Mouse (Mus musculus): ENCODE results near the gene Eps8. TPM values are rescaled to one million over a fixed set of nuclear protein-coding genes. Genes with fewer than 3 reads are reported as not detected.
"Not testable (repeated sequence)": the region's sequence is repeated elsewhere in the genome, so short reads cannot be mapped to it uniquely, and the experiment has no call there.

Eps8 gene
- polyA plus RNA-seq, 1 experiment from 2014 or later: 17.8 TPM

GRCm38 (mm10) chr6:137495233-137495632 is 159.4 kb downstream of the Eps8 start:
- no peak overlapping the region for H3K27ac ChIP-seq (replicated peaks)
- H3K4me2 ChIP-seq: no peak overlapping the region
- H3K9me3 ChIP-seq: no peaks in the 10 kb centered on the region
- WGBS: 69% methylated on average over 6 of the region's 6 CpGs
- H3K36me3 ChIP-seq: peaks cover 16% of the 10 kb centered on the region
- H3K4me3 ChIP-seq: no peak overlapping the region
- peaks cover 7% of the 10 kb centered on the region; the same call in 1 of the 2 replicates for H3K4me1 ChIP-seq
- H3K27me3 ChIP-seq (replicated peaks): no peaks in the 10 kb centered on the region
- no peak for ATAC-seq (ENCODE audit: extremely low read depth, insufficient number of reproducible peaks, low FRiP score, low TSS enrichment)
- H3K9ac ChIP-seq: no peak overlapping the region

- Histone ChIP-seq H3K4me1 (peaks cover 7% of the 10 kb centered on the region; the same call in 1 of the 2 replicates), H3K36me3 (peaks cover 13% of the 10 kb centered on the region), H3K27ac (replicated peaks) (no peak overlapping the region), H3K9ac (no peak overlapping the region), H3K4me2 (no peak overlapping the region), H3K9me3 (no peaks in the 10 kb centered on the region), H3K4me3 (no peak overlapping the region), H3K27me3 (replicated peaks) (no peaks in the 10 kb centered on the region)
- 71% methylated on average over 1 of the region's 1 CpGs for WGBS
- ATAC-seq (ENCODE audit: extremely low read depth, insufficient number of reproducible peaks, low FRiP score, low TSS enrichment): no peak
These were observed 159.9 kb downstream of the Eps8 start for GRCm38 (mm10) chr6:137494801-137495200.

DNA sequence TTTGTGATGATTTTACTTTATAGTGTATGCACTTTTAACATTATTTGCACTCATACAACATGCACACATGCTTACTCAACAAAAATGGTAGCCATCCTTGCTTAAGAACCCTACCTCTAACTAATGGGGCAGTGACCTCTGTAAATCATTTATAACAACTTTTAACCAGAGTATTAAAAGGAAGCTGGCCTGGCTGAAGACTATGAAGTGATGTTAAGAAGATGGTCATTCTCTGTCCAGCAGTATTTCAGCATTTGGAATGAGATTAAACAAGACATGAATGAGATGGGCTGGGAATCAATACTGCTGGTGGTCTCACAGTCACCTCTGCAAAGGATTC is 160.6 kb downstream of the Eps8 start:
- ATAC-seq (ENCODE audit: extremely low read depth, insufficient number of reproducible peaks, low FRiP score, low TSS enrichment): no peak
- Histone ChIP-seq H3K36me3 (peaks cover 11% of the 10 kb centered on the region), H3K9me3 (no peaks in the 10 kb centered on the region)

GRCm38 (mm10) chr6:137493211-137494135 is 161.2 kb downstream of the Eps8 start:
- no peak for ATAC-seq (ENCODE audit: extremely low read depth, insufficient number of reproducible peaks, low FRiP score, low TSS enrichment)
- no peak overlapping the region for H3K4me2 ChIP-seq
- 85% methylated on average over 17 of the region's 17 CpGs for WGBS

More for the DNA sequence above, 160.6 kb downstream of the Eps8 start:
- H3K27me3 ChIP-seq (replicated peaks): no peaks in the 10 kb centered on the region
- no peak overlapping the region for H3K4me3 ChIP-seq
- peaks cover 7% of the 10 kb centered on the region; the same call in 1 of the 2 replicates for H3K4me1 ChIP-seq
- H3K4me2 ChIP-seq: no peak overlapping the region
- H3K9ac ChIP-seq: no peak overlapping the region
- H3K27ac ChIP-seq (replicated peaks): no peak overlapping the region

GRCm38 (mm10) chr6:137492582-137492981 is 162.1 kb downstream of the Eps8 start:
- Histone ChIP-seq H3K4me1 (peaks cover 2% of the 10 kb centered on the region; the same call in 1 of the 2 replicates), H3K9ac (no peak overlapping the region), H3K9me3 (no peaks in the 10 kb centered on the region), H3K27me3 (replicated peaks) (no peaks in the 10 kb centered on the region), H3K27ac (replicated peaks) (no peak overlapping the region), H3K4me3 (no peak overlapping the region), H3K4me2 (no peak overlapping the region), H3K36me3 (peaks cover 11% of the 10 kb centered on the region; the same call in 1 of the 2 replicates)
- WGBS: 80% methylated on average over 4 of the region's 4 CpGs
- no peak for ATAC-seq (ENCODE audit: extremely low read depth, insufficient number of reproducible peaks, low FRiP score, low TSS enrichment)

More at GRCm38 (mm10) chr6:137493211-137494135, 161.2 kb downstream of the Eps8 start:
- H3K9me3 ChIP-seq: no peaks in the 10 kb centered on the region
- no peak overlapping the region for H3K27ac ChIP-seq (replicated peaks)
- H3K27me3 ChIP-seq (replicated peaks): no peaks in the 10 kb centered on the region
- H3K4me3 ChIP-seq: no peak overlapping the region
- H3K9ac ChIP-seq: no peak overlapping the region
- peaks cover 11% of the 10 kb centered on the region; the same call in 1 of the 2 replicates for H3K36me3 ChIP-seq
- H3K4me1 ChIP-seq: peaks cover 7% of the 10 kb centered on the region; the same call in 1 of the 2 replicates

DNA sequence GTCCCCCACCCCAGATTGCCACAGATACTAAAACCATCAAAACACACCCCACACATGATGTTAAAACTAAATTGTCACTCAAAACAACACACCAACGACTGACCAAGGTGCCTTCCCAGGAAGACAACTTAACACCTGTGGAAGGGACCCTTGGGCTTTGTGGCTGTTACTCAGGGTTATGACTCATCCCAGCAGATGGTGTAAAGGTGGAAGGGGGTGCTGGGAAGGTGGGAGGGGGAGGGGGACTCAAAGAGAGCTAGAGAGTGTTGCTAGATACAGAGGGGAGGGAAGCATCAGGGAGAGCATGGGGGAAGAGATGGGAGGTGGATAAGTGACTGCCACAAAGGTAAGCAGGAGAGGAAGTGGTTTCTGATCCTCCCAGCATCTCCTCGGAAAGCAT is 163.0 kb downstream of the Eps8 start:
- no peak overlapping the region for H3K9ac ChIP-seq
- H3K27me3 ChIP-seq (replicated peaks): no peaks in the 10 kb centered on the region
- no peak overlapping the region for H3K27ac ChIP-seq (replicated peaks)
- 35% methylated on average over 2 of the region's 2 CpGs for WGBS
- H3K4me2 ChIP-seq: no peak overlapping the region
- ATAC-seq (ENCODE audit: extremely low read depth, insufficient number of reproducible peaks, low FRiP score, low TSS enrichment): no peak
- peaks cover 4% of the 10 kb centered on the region for H3K4me1 ChIP-seq
- H3K9me3 ChIP-seq: no peaks in the 10 kb centered on the region
- no peak overlapping the region for H3K4me3 ChIP-seq
- peaks cover 6% of the 10 kb centered on the region; the same call in 1 of the 2 replicates for H3K36me3 ChIP-seq

DNA sequence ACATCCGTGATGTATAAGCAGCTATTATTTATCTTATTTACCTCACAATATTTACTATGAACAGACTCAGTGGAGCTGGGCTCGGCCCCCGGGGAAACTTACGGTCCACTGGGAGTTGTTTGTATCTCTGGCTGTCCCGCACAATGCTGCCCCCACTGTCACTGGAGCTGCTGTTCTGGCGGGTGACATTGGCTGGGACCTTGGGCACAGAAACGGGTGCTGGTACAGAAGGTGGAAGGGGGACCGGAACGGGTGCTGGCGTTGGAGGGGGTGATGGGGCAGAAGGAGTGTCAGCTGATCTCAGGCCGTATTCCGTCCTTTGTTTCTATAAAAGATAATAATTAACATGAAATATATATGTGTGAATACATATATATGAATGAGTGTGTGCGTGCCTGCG is 164.6 kb downstream of the Eps8 start:
- Histone ChIP-seq H3K4me2 (no peak overlapping the region), H3K27me3 (replicated peaks) (no peaks in the 10 kb centered on the region), H3K27ac (replicated peaks) (no peak overlapping the region), H3K36me3 (0 out of 2 replicates have a peak, but pooled peaks cover 2% of the 10 kb centered on the region), H3K9ac (no peak overlapping the region), H3K9me3 (no peaks in the 10 kb centered on the region), H3K4me3 (no peak overlapping the region), H3K4me1 (peaks cover 5% of the 10 kb centered on the region)
- WGBS: 82% methylated on average over 14 of the region's 14 CpGs
- no peak for ATAC-seq (ENCODE audit: extremely low read depth, insufficient number of reproducible peaks, low FRiP score, low TSS enrichment)

DNA sequence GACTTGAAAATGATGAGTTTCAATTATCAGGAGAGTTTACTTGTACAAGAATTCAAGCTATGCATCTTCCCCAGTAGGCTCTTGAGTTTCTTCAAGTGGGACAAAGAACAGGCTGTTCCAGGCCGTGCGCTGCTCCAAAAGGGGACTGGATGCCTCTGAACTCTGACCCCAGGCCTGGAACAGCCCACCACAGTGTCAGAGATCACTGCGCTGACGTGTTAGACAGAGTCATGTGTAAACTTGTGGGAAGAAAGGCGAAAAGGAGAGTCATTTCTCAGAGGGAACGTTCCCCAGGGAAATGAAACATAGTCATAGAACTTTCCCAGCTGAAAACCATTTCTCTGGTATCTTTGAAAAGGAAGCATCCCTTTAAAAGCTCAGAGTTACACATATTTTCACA is 167.2 kb downstream of the Eps8 start:
- WGBS: 34% methylated on average over 6 of the region's 6 CpGs
- Histone ChIP-seq H3K27ac (replicated peaks) (no peak overlapping the region), H3K36me3 (0 out of 2 replicates have a peak, but pooled peaks cover 8% of the 10 kb centered on the region), H3K9ac (no peak overlapping the region), H3K4me2 (no peak overlapping the region), H3K9me3 (no peaks in the 10 kb centered on the region), H3K4me1 (peaks cover 20% of the 10 kb centered on the region), H3K4me3 (no peak overlapping the region), H3K27me3 (replicated peaks) (0 out of 2 replicates have a peak, but pooled peaks cover 3% of the 10 kb centered on the region)
- no peak for ATAC-seq (ENCODE audit: extremely low read depth, insufficient number of reproducible peaks, low FRiP score, low TSS enrichment)

- ATAC-seq (ENCODE audit: extremely low read depth, insufficient number of reproducible peaks, low FRiP score, low TSS enrichment): no peak
These were observed 171.8 kb downstream of the Eps8 start for GRCm38 (mm10) chr6:137482891-137483290.

DNA sequence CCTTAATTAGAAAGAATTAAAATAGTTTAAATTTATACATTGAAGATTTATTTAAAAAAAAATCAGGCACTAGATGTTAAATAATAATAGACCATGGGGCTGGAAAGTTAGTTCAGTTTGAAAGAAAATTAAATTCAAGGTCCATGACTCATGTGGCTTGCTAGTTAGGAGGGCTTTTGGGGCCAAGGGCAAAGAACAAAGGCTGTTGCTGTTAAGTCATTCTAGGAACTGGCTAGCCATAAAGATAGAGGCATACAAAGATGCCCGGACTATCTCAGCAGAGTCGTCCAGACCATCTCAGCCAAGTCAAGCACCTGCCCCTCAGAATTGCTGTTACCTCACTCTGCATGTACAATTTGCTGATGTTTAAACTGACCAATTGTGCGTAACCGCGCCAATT is 179.0 kb downstream of the Eps8 start:
- not testable (repeated sequence) for H3K27me3 ChIP-seq (replicated peaks); H3K27ac ChIP-seq (replicated peaks); H3K4me3 ChIP-seq; H3K9ac ChIP-seq; H3K4me2 ChIP-seq; H3K9me3 ChIP-seq; ATAC-seq (ENCODE audit: extremely low read depth, insufficient number of reproducible peaks, low FRiP score, low TSS enrichment)
- 73% methylated on average over 5 of the region's 5 CpGs for WGBS
- H3K4me1 ChIP-seq: peaks cover 18% of the 10 kb centered on the region
- peaks cover 41% of the 10 kb centered on the region for H3K36me3 ChIP-seq

More at GRCm38 (mm10) chr6:137482891-137483290, 171.8 kb downstream of the Eps8 start:
- no peaks in the 10 kb centered on the region for H3K9me3 ChIP-seq
- H3K36me3 ChIP-seq: peaks cover 43% of the 10 kb centered on the region
- no peak overlapping the region for H3K9ac ChIP-seq
- no peak overlapping the region for H3K27ac ChIP-seq (replicated peaks)
- no peak overlapping the region for H3K4me3 ChIP-seq
- no peak overlapping the region for H3K4me2 ChIP-seq
- H3K4me1 ChIP-seq: peaks cover 20% of the 10 kb centered on the region
- WGBS: 78% methylated on average over 7 of the region's 7 CpGs
- 0 out of 2 replicates have a peak, but pooled peaks cover 3% of the 10 kb centered on the region for H3K27me3 ChIP-seq (replicated peaks)

- Histone ChIP-seq H3K4me1 (peaks cover 29% of the 10 kb centered on the region), H3K27ac (replicated peaks) (no peak overlapping the region), H3K4me2 (no peak overlapping the region), H3K4me3 (no peak overlapping the region), H3K27me3 (replicated peaks) (no peaks in the 10 kb centered on the region), H3K9ac (no peak overlapping the region), H3K36me3 (peaks cover 20% of the 10 kb centered on the region), H3K9me3 (peaks cover 10% of the 10 kb centered on the region)
- WGBS: 74% methylated on average over 1 of the region's 1 CpGs
- ATAC-seq (ENCODE audit: extremely low read depth, insufficient number of reproducible peaks, low FRiP score, low TSS enrichment): no peak
These were observed 181.2 kb downstream of the Eps8 start for GRCm38 (mm10) chr6:137473433-137473832.

All from heart, embryonic 13.5 days (tissue).